Mouse (Mus musculus): Measurements from ENCODE around the gene Arid4a. TPM values are rescaled to one million over a fixed set of nuclear protein-coding genes. Genes with fewer than 3 reads are reported as not detected.
"Not testable (repeated sequence)": the region's sequence is repeated elsewhere in the genome, so short reads cannot be mapped to it uniquely, and the experiment has no call there.

The Arid4a gene
- polyA plus RNA-seq, 1 experiment: 12.9 TPM

DNA sequence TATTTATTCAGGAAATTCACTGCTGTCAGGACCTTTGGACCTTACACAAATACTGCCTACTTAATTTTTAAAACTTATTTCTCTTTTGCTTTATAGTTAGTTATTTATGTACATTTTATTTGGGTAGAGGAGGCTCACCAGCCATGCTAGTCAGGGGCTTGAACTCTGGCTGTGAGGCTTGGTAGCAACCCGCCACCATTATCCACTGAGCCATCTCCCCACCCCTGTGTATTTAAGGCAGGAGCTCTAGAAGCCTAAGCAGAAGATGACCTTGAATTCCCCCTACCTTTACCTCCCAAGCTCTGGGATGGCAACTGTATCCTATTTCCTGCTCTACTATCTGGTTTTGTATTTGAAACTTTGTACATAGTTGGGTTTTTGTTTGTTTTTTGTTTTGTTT is 37.7 kb downstream of the Arid4a start:
- DNase-seq (ENCODE audit: low spot score): no peak

DNA sequence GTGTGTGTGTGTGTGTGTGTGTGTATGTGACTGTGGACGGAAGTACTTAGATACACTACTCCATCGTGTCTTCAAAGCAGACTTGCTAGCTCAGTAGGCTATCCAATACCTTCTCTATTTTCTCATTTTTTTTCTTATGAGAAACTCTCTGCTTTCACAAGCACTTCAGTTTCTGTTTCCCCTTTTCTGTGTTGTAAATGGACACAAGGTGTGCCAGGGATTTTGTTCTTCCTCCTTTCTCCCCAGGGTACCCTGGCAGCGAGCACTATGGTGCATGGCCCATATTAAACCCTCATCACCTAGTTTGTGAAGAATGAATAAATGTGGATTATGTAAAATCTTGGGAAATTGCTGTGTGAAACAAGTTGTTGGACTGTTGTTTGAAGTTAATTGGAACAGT is 39.7 kb downstream of the Arid4a start:
- no peak for DNase-seq (ENCODE audit: low spot score)

DNA sequence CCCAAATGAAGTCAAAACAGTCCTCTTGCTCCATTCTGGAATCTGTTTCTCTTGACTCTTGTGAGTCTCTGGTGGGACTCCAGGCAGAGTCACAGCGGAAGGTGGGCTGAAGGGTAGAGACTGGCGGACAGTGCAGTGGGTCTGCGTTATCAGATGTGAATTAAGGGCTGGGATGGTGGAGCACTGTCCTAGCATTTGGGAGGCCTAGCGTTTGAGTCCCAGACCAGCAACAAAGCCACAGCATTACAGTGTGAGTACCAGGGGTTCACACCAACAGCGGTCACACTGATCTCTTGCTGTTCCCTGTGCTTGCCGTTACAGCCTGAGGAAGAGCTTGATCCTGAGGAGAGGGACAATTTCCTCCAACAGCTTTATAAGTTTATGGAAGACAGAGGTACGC is 44.0 kb downstream of the Arid4a start:
- no peak for DNase-seq (ENCODE audit: low spot score)

DNA sequence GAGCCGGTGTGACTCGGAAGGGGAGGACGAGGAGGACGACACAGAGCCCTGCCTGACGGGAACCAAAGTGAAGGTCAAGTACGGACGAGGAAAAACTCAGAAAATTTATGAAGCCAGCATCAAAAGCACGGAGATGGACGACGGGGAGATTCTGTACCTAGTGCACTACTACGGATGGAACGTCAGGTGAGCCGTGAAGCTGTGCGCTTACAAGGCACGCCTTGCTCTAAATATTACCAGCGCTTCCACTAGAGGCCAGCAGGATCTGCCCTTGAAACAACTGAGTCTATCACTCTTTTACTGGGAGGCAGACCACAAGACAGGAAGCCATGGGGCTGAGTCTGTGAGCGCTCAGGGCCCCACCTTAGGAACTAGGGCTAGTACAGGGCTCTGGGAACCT is 54.1 kb downstream of the Arid4a start:
- DNase-seq (ENCODE audit: low spot score): no peak

DNA sequence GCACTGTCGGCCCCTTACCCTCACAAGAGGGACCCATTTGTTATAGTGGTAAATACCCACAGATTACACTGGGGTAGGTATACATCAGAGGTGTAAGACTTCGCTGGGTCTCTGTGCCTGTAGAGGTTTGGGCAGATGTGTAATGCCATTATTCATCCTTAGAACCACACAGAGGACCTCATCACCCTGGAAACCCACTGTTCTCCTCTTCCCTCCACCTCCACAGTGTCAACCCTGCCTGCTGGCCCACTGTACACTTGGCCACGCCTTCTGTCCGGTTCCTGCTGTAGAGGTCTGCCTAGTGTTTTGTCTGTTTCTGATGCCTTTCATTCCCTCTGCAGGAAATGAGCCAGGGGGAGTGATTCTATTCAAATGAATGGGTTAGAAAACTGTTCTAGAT is 56.3 kb downstream of the Arid4a start:
- DNase-seq (ENCODE audit: low spot score): no peak

DNA sequence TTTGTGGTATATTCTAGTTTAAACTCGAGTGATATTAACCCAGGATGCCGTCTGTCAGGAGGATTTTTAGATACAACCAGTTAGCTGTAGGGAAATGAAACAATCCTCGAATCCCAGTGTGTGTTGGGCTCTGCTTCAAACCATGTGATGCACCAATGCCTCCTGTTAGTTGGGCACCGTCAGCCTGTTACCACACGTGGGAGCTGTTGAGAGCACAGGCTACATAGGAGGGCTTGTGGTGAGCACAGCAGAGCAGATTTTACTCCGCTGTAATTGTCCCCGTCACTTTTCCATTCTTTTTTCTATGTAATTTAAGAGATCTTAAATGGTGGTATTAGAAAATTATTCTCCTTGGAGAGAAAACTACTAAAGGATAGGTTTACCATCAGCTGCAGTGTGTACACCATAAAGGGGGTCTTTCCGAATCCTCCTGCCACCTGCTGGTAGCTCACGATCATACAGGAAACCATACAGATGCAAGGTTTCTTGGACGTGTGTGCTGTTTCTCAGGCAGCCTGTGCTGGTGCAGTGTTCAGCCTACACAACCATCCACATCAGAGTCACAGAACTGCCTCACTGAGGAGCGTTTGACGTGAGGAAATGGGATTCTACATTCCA is 57.4 kb downstream of the Arid4a start:
- DNase-seq (ENCODE audit: low spot score): no peak

DNA sequence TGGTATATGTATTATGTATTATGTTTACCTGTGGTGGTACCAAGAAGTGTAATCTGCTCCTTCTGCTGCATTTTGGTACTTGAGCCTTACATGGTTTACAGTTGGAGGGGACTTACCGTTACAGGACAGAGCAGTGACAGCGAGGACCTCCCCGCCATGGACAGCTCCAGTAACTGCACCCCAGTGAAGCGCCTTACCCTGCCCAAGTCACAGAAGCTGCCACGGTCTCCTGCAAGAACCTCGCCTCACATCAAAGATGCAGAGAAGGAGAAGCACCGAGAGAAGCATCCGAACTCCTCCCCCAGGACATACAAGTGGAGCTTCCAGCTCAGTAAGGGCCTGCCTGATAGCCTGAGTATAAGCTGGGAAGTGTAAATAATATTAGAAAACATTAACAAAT is 70.5 kb downstream of the Arid4a start:
- DNase-seq (ENCODE audit: low spot score): no peak

DNA sequence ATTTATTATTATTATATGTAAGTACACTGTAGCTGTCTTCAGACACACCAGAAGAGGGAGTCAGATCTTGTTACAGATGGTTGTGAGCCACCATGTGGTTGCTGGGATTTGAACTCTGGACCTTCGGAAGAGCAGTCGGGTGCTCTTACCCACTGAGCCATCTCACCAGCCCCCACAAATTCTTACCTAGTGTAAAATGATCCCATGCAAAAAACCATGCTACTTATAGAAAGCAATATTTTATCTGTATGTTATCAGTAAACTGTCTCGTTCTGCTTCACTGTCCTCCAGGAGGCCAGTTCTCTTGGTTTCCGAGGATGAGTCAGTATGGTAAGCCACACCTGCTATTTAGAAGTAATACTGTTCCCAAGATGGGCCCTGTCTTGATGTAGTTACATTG is 88.5 kb downstream of the Arid4a start:
- DNase-seq (ENCODE audit: low spot score): not testable (repeated sequence)

DNA sequence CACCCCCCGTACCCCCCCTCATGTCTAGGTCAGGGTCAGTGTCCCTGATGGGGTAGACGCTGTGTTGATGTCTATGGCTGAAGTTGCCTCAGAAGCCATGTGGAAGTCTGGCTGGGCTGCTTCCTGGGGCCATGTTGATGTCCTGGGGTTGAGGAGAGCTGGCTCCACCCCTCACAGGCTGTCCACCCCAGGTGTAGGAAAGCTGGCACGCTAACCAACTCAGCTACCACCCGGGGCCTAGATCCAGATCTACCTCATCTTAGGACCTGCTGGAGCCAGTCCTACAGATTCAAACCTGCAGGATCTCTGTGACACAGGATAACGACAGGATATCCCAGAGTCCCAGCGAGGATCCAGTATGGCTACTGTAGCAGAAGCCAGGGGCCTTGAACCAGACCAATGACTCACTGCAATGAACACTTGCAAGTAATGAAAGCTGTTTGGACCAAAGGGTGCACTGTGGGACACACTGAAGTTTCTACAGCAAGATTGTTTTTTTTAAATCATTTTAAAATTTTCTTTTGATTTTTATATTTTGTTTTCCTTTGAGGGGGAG is 91.5 kb downstream of the Arid4a start:
- DNase-seq (ENCODE audit: low spot score): no peak

DNA sequence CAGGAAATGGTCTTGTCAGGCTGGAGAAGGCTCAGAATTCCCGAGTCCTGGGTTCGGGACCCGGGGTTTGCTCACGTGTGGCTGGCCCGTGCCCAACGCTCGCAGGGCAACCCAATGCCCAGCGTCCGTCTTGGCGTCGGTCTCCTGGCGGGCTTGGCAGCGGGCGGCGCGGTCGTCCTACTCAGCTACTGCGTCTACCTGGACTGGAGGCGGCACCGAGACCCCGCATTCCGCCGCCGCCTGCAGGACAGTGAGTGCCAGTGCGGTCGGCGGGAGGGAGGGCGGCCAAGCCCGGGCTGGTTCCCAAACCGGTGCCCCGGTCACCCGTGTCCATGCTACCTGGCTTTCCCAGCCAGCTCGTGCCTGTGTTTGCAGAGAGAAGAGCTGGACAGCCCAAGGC is 95.5 kb downstream of the Arid4a start, which contains the start of gene Tomm20l:
TSS of gene Tomm20l (plus strand) at position 98 of the 400 bp plus-strand sequence.
- peak; percentile 38 for DNase-seq (ENCODE audit: low spot score)

DNA sequence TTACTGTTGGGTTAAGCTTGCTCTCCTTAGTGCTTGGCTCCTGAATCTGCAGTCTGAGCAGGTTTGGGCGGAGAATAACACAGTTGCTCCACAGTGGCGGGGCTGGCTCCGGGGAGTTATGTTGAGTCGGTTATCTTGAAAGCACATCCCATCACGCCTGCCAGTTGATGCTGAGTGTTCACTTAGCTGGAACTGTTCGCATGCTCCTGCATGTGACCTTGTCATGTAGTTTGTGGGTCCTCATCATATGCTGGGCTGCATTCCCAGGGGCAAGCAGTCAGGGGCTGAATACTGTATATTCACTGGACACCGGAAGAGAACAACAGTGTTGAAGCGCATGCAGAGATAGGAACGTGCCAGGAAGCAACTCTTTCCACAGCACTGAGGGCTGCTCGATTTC is 97.3 kb downstream of the Arid4a start:
- no peak for DNase-seq (ENCODE audit: low spot score)

DNA sequence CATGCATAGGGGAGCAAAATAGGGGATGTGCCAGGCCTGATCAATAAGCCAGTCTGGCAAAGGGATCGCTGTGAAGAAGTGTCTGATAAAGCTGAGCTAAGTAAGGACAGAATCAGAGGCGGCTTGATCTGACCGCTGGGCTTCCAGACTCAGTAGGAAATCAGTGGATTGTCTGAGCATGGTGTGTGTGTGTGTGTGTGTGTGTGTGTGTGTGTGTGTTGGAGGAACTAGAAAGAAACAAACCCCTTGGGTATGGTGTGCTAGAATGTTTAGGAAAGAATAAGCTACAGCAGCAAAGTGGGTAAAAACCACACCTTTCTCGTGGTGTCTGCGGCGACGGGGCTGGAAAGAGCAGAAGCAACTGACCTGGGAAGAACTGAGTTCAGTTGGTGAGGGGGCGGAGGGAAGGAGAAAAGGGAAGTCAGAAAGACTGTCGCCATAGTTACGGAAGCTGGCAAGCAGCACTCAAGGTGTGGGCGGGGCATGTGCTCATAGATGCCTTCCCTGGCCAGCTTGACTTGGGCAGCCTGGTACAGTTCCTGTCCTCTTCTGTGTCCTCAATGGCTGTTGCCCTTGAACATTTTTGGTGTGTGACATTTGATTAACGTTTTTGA is 98.0 kb downstream of the Arid4a start:
- no peak for DNase-seq (ENCODE audit: low spot score)

DNA sequence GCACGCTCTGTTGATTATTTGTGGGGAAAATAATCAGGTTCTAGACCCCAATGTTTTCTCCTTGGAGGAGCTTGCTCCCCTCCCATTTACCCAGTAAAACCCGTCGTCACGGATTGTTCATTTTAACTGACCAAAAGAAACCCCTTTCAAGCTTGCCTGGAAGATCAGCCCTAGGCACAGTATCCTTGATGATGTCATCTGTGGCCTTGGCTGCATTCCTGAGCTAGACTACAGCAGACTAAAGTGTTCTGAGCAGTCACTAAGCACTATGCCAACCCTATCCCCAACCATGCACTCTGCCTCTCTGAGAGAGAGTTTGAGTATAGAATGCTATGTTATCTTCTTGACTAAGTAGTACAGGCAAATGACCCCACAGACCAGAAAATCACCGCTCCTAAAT is 100.6 kb downstream of the Arid4a start:
- DNase-seq (ENCODE audit: low spot score): no peak

DNA sequence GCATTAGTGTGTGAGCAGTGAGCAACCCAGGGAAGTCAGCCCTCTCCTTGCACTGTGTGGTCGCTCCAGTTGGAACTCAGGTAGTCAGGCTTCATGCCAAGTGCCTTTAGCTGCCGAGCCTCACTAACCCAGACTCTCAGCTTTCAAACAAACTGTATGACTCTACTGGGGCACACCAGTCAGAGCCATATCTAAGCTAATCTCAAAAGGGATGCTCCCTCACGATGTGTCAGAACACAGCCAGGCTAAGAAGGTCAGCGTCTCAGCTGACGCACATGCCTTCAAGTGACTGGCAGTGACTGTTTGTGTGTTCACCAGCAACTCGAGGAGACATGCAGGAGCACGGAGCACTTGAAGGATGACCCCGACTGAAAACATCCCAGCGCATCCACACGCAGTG is 106.9 kb downstream of the Arid4a start:
- no peak for DNase-seq (ENCODE audit: low spot score)

DNA sequence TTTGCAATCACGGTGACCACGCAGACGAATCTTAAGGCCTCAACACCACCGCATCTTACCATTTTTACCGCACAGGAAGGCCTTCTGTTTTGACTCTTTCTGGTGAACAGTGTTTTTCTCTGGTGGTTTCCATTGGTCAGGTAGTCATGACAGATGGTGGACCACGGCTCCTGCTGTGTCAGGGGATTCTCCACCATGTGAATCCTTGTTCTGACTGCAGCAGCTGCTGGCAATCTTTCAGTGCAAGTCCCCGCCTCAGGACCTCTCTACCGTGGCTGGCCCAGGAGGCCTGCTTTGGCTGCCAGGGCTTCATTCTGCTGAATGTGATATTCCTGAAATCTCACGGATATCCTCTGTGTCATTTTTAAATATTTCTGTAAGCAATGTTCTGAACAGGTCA is 107.5 kb downstream of the Arid4a start:
- DNase-seq (ENCODE audit: low spot score): no peak

DNA sequence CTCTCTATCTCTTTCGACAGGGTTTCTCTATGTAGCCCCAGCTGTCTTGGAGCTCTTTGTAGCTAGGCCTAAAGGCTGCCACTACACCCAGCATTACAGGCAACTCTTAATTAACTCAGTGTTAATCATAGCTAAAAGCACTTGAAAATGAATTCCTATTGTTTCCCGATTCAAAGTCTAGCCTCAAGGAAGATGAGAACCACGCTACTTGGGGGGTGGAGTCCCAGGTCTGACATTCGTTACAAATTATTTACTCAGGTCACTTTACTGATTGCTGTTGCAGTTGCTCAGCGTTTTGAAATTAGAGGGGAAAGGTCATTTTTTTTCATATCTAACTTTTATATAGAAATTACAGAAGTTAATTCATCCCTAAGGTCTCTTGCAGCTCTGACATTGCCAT is 119.8 kb downstream of the Arid4a start:
- no peak for DNase-seq (ENCODE audit: low spot score)

DNA sequence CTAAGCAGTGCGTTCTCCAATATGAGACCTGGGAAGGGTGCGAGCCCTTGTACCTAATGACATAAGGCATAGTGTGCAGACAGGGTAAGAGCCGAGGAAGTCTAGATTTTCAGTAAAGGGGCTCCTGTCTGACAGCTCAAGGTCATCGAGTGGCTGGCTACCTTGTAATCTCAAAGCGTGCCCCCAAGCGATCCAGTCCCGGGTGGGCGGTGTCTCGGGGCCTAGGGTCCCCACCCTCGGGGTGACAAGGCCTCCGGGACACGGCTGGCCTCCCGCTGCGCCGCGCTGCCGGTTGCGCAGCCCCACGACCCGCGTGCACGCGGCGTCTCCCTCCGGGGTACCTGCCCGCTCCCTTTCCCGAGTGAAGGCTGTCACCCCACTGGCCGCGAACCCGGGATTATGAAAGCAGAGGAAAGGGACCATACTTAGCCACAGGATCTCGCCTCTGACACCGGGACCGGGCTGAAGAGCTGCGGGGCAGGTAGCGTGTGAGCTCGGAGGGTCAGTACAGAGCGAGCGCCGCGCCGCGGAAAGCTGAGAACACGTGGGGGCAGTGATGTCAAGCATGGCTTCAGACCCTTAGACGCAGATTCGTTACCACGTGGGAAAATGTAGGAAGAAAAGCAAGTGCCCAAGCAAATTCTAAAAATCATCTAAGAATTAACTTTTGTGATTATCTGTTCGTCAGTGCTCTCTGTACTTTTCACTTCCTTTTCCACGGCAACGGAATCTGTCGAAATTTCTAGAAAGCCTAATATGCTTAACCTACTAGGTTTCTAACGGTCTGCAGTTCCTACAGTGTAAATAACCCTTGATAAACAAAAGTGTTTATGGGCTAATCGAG is 120.6 kb downstream of the Arid4a start, which contains the start of the genes Timm9 and 2700049A03Rik:
TSS of gene Timm9 (minus strand) at position 555 of the 844 bp plus-strand sequence.
TSS of gene 2700049A03Rik (plus strand) at position 719 of the 844 bp plus-strand sequence.
- peak; percentile 53 for DNase-seq (ENCODE audit: low spot score)

DNA sequence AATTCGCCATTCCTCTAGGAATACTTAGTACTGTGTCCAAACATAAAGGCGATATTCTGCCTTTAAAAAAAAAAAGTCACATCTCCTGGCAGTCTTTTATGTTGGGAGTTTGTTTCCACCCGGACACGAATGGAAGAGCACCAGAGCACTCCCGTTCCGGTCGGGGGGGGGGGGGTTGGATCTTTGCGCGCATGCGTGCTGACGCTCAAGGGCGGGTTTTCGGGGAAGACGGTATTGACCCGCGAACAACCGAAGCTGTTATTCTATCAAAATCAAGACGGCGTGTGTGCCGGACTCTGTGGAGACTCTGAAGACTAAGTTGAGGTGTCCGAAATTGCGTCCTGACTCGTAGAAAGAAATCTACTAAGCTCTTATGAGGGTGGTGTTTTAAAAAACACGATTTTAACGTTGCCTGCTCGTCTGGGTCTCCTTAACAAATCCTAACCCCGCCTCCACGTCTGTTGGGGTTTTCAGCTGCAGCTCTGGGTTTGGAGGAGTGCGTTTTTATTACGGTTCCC is 121.2 kb downstream of the Arid4a start:
- peak; percentile 61 for DNase-seq (ENCODE audit: low spot score)

DNA sequence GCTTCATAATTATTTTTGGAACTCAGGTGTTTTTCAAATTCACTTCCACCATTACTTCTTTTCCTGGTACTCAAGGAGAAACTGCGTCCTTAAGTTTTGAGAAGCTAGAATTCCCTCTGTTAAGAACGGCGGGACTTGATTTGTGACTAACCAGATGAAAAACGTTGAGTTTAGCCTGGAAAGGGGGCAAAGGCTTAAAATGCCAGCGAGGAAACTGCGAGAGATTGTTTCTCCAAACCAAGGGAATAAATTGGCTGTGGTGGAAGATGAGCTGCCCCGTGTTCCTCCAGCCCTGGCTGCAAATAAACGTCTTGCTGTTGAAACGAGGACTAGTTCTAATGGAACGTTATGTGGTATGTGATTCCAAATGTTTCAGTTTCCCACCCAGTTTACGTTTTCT is 121.9 kb downstream of the Arid4a start:
- no peak for DNase-seq (ENCODE audit: low spot score)

DNA sequence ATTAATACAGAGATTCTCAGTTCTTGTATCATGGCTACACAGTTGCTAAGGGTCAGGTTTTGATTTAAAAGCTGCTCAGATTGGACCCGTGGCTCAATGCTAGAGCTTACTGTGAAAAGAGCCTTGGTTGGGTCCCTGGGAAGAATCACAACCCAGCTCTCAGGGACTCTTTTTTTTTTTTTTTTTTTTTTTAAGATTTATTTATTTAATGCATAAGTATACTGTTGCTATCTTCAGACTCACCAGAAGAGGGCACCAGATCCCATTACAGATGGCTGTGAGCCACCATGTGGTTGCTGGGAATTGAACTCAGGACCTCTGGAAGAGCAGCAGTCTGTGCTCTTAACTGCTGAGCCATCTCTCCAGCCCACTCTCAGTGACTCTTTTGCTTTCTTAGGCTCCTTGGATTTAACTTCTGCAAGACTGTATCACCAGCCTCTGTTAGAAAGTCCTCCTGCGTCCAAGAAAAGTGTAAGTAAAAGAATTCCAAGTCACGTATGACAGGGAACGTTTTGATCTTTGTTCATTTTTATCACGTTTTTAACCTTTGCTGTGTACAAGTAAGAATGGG is 123.6 kb downstream of the Arid4a start:
- DNase-seq (ENCODE audit: low spot score): no peak

DNA sequence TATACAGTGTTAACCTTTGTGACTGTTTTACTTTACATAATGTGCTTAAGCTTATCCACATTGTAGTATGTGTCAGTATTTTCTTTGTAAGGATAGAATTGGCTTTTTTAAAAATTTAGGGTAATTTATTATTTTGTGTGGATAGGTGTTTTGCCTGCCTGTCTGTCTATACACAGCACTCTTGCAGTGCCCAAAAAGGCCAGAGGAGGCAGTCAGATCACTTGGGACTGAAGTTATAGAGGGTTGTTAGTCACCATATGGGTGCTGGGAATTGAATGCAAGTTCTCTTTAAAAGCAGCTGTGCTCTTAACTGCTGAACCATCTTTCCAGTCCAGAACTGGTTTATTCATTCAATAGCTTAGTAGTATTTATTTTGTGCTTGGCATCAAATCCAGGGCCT is 125.4 kb downstream of the Arid4a start:
- DNase-seq (ENCODE audit: low spot score): no peak

DNA sequence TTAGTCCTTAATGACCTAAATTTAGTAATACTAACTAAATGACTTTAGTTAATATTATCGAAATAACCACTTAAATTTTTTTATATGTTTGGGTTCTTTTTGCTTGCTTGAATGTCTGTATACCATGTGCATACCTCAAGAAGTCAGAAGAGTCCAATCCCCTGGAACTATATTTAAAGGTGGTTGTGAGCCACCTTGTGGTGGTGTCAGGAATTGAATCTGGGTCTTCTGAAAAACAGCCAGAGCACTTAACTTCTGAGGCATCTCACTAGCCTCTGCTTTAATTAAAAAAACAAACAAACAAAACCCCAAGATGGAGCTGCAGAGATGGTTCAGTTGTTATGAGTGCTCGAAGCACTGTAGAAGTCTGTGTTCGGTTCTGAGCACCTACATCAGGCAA is 131.9 kb downstream of the Arid4a start:
- DNase-seq (ENCODE audit: low spot score): no peak

Measured in urinary bladder, adult 2 months (tissue).